In the genomic region with DNA sequence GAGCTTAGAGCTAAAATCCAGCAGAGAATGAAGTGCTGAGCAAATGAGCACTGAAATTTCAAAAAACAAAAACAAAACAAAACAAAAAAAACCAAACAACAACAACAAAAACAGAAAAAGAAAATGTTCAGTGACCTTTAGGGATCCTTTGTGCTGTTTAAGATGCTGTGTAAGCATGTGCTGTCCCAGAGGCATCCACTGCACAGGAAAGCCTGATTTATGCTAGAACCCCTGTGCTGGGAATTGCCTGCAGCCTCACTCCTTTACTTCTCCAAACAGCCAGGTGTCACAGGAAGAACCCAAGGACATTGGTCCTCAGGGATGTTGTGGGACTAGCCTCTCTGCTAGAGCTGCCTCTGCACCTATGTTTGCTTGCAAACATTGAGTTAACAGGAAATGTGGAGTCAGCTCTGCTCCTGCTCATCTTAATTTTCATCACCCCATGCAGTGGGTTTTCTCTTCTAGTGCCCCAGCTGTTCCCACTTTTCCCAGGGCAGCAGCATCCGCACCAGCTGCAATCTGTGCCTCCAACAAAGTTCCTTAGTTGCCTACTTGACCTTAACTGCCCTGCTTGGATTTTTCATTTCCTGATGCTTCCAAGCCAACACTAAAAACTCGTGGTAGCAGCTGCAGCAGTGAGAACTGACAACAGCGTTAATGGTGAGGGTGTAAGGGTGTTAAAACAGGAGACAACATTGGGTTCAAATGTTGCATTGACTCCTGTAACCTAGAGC, we compare ENCODE assay signal across 19 mouse cellular contexts.
DNase-seq lines count a peak whose midpoint lies in the region; ATAC-seq lines count a peak whose summit lies in the region.
"Had no signal": no experiment of that assay in that cellular context is flagged by ENCODE, and none has a peak within 500 bp of the region (broad histone marks: within the 10 kb centered on the region; RNA-seq: fewer than 3 reads in every experiment).

No protein-coding gene starts in this region.

- no peaks in the 10 kb centered on the region for H3K36me3 ChIP-seq in midbrain, embryonic 12.5 days
- H3K36me3 ChIP-seq: heart, embryonic 10.5 days; intestine, embryonic 15.5 days; limb, embryonic 15.5 days had no signal

- H3K4me2 ChIP-seq in midbrain, embryonic 12.5 days (replicated peaks) = no peak overlapping the region
- H3K4me2 ChIP-seq: intestine, embryonic 15.5 days; limb, embryonic 15.5 days; lung, embryonic 14.5 days had no signal

- ATAC-seq in midbrain, embryonic 12.5 days (ENCODE audit: low FRiP score, low read depth) = 0 out of 2 replicates have a peak, but pooled peaks have one; percentile 41
- ATAC-seq: intestine, embryonic 15.5 days had no signal

- H3K4me3 ChIP-seq in midbrain, embryonic 12.5 days = no peak overlapping the region
- H3K4me3 ChIP-seq: heart, embryonic 10.5 days; intestine, embryonic 15.5 days; limb, embryonic 15.5 days had no signal

- no peaks in the 10 kb centered on the region for H3K27me3 ChIP-seq in midbrain, embryonic 12.5 days
- H3K27me3 ChIP-seq: intestine, embryonic 15.5 days; limb, embryonic 15.5 days had no signal

- 0 out of 2 replicates have a peak overlapping the region, but pooled peaks have one; percentile 30 for H3K27ac ChIP-seq in midbrain, embryonic 12.5 days (replicated peaks)
- H3K27ac ChIP-seq: heart, embryonic 10.5 days; intestine, embryonic 15.5 days; kidney, postnatal 0 days; limb, embryonic 15.5 days had no signal

- no peaks in the 10 kb centered on the region for H3K9me3 ChIP-seq in midbrain, embryonic 12.5 days
- H3K9me3 ChIP-seq: heart, embryonic 10.5 days; intestine, embryonic 15.5 days; limb, embryonic 15.5 days had no signal

- H3K4me1 ChIP-seq in midbrain, embryonic 12.5 days = no peaks in the 10 kb centered on the region
- H3K4me1 ChIP-seq: heart, embryonic 10.5 days; intestine, embryonic 15.5 days; limb, embryonic 15.5 days had no signal

- peak; percentile 40 for DNase-seq in brain, adult 2 months (ENCODE audit: low read depth, low spot score)
- peak; percentile 27 for DNase-seq in embryo, embryonic 10.5 days (ENCODE audit: low spot score)
- DNase-seq in forelimb bud, embryonic 11.5 days (ENCODE audit: low read depth, low spot score) = peak; percentile 39
- DNase-seq in lung, postnatal 14 days = no peak
- no peak for DNase-seq in liver
- no peak for DNase-seq in cerebellum, postnatal 10 days
- no peak for DNase-seq in urinary bladder, postnatal 4 days (ENCODE audit: low spot score in 2 of 2)
- DNase-seq: adrenal gland, adult 2 months; cerebellum, adult 2 months; gastrocnemius, postnatal 25 days; heart, postnatal 14 days; layer of hippocampus, adult 9-11 months; lung, embryonic 14.5 days; retina, postnatal 1 day had no signal

- H3K9ac ChIP-seq in midbrain, embryonic 12.5 days (replicated peaks) = no peak overlapping the region
- H3K9ac ChIP-seq: intestine, embryonic 15.5 days; limb, embryonic 15.5 days; lung, embryonic 14.5 days had no signal

- 36% methylated on average over 3 of the region's 3 CpGs for WGBS in midbrain, embryonic 12.5 days

Comparison
In these comparisons a context has a peak if more than half of its experiments do, and no peak if none do; other contexts are left out.
1. DNase-seq: peak in brain, adult 2 months (single experiment), embryo, embryonic 10.5 days (single experiment) and forelimb bud, embryonic 11.5 days (single experiment); none in lung, postnatal 14 days (single experiment), liver (single experiment), cerebellum, postnatal 10 days (0 of 2) and urinary bladder, postnatal 4 days (0 of 2).